Mouse (Mus musculus): ENCODE data around the gene Tmem174. TPM values are rescaled to one million over a fixed set of nuclear protein-coding genes. Genes with fewer than 3 reads are reported as not detected.

Gene Tmem174
- not detected for polyA plus RNA-seq (2012; fragmentation: generic; extraction: Trizol)

GRCm38 (mm10) chr13:98637145-98637544 is at the start of gene Tmem174:
Gene Tmem174 (minus strand): TSS chr13:98637410.

Other genes with a start within 250 kb of the Tmem174 start
- 1 to 10 TPM; 2.0 to 2.3 TPM for gene Gm10320, start 145.4 kb downstream of the Tmem174 start, polyA plus RNA-seq (2012; fragmentation: generic; extraction: Trizol)
- 10 to 100 TPM in 1 of 2 experiments, under 1 TPM in 1; 0.90 to 11.7 TPM for gene Tmem171, start 57.4 kb upstream of the Tmem174 start, polyA plus RNA-seq (2012; fragmentation: generic; extraction: Trizol)
- 1 to 10 TPM in 1 of 2 experiments, under 1 TPM in 1; 0.21 to 2.3 TPM for gene Fcho2, start 178.0 kb upstream of the Tmem174 start, polyA plus RNA-seq (2012; fragmentation: generic; extraction: Trizol)